Mouse (Mus musculus) small intestine, adult 2 months (tissue): ENCODE measurements at regions not wholly inside any gene's neighbourhood (a gene's known extent, or its start where the extent isn't known, plus 50 kb on each side); places are given as distances from the start of the nearest gene placed in this dataset.

Experiments
- H3K27ac ChIP-seq: fragments of 200-500 bp; 2 replicates; pipeline ENCODE4 v1.5.1; 2012; ENCODE audit warnings: low read depth, low read length, control low read depth, inconsistent platforms; ENCODE audit not compliant: insufficient read depth
- H3K27me3 ChIP-seq: fragments of 200-500 bp; 2 replicates; pipeline ENCODE4 v1.6.1; 2012; ENCODE audit warnings: mild to moderate bottlenecking, moderate library complexity, low read length, inconsistent platforms; ENCODE audit not compliant: control insufficient read depth, insufficient read depth
- H3K36me3 ChIP-seq: fragments of 200-500 bp; 2 replicates; pipeline ENCODE4 v1.6.1; 2012; ENCODE audit warnings: mild to moderate bottlenecking, low read length, control low read depth, inconsistent platforms; ENCODE audit not compliant: control insufficient read depth, insufficient read depth
- H3K4me1 ChIP-seq: fragments of 200-500 bp; 2 replicates; pipeline ENCODE4 v1.6.1; 2012; ENCODE audit warnings: low read length, inconsistent platforms, mixed read lengths; ENCODE audit not compliant: control insufficient read depth, insufficient read depth, insufficient read length
- H3K4me3 ChIP-seq: fragments of 200-500 bp; 2 replicates; pipeline ENCODE4 v1.5.1; 2012; ENCODE audit warnings: low read depth, mild to moderate bottlenecking, control low read depth, inconsistent platforms, low read length, moderate library complexity
- CTCF ChIP-seq: fragments of 200-500 bp; IDR thresholded peaks from 2 replicates; pipeline ENCODE4 v1.5.1; 2012; ENCODE audit warnings: low read depth, mild to moderate bottlenecking, control low read depth, inconsistent platforms, low read length, moderate library complexity, mixed read lengths; ENCODE audit not compliant: insufficient replicate concordance, insufficient read length; ENCODE audit errors: extremely low read depth
- POLR2A ChIP-seq: fragments of 200-500 bp; IDR thresholded peaks from 2 replicates; pipeline ENCODE4 v1.6.1; 2012; ENCODE audit warnings: low read depth, mild to moderate bottlenecking, control low read depth, inconsistent platforms, low read length, moderate library complexity
- WGBS: fragments of 180-500 bp; shearing (Covaris S2); methylation state at CpG from one replicate; pipeline ENCODE4 v1.1.7; 2018; 5-methylcytosine and 5-hydroxymethylcytosine counted together

DNA sequence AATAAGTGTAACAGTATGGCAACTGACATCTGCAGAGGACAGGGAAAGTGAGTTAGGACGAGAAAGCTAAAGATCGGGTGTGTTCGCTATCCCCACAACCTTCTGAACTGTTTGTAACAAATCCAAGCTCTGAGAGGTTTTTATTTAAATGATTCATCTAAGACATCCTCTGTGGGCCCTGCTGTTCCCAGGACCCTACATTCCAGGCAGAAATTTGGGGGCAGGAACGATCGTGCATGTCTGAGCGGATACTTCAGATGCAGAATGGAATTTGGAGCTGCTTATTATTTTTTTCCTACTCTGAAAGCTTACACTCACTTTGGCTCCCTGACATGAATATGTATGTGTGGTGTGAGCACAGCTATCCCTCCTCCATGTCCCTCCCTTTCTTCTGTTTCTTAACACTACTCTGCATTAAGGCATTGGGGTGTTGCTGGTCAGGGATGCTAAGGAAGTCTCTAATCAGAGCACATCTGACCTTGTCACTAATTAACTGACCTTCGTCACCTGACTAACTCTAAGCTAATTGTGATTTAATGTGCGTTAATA, 281.0 kb downstream of the 1500009L16Rik start:
- Histone ChIP-seq H3K36me3 (no peaks in the 10 kb centered on the region), H3K27ac (no peak overlapping the region), H3K4me1 (no peaks in the 10 kb centered on the region), H3K4me3 (no peak overlapping the region), H3K27me3 (no peaks in the 10 kb centered on the region)
- TF ChIP-seq CTCF (no peak), POLR2A (no peak)
- WGBS = 79% methylated on average over 8 of the region's 8 CpGs

DNA sequence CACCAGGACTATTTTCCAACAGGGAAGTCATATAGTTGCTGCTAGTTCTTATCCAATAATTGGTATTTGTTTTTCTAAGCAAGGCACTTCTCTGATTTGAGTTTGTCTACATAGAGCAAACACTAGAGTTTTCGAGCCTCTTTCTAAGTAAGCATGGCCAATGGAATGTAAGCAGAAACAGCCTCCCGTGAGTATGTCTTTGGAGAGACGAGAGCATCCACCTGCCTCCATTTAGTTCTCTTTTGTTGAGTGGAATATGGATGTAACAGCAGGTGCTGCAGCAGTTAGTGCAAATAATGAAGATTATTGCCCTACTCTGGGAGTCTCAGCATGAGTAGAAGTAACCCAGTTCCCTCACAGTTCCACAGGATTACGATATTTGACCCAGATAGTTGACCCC, 286.3 kb downstream of the 1500009L16Rik start:
- Histone ChIP-seq H3K4me1 (no peaks in the 10 kb centered on the region), H3K27ac (no peak overlapping the region), H3K36me3 (no peaks in the 10 kb centered on the region), H3K4me3 (no peak overlapping the region), H3K27me3 (no peaks in the 10 kb centered on the region)
- TF ChIP-seq CTCF (no peak), POLR2A (no peak)
- WGBS = 68% methylated on average over 4 of the region's 4 CpGs

DNA sequence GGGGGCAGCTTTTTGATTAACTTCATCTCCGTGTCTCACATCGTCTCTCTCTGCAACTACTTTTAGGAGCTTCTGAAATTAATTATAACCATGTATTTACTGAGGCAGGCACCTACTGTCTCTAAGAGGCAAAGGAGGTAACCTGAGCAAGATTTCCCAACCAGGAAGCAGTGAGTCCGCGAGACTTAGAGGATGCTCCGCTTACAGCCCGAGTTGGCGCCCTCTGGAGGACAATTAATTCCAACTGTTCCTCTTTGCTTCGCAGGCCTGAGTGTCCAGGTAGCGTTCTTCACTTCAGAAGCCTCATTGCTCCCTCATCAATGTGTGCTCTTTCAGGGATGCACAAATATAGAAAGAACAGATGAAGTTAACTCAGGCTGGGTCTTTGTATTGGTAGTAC, 296.7 kb downstream of the 1500009L16Rik start:
- H3K27ac ChIP-seq = no peak overlapping the region
- no peak overlapping the region for H3K4me3 ChIP-seq
- TF ChIP-seq POLR2A = no peak
- TF ChIP-seq CTCF = peak; percentile 71
- H3K4me1 ChIP-seq = no peaks in the 10 kb centered on the region
- no peaks in the 10 kb centered on the region for H3K27me3 ChIP-seq
- 40% methylated on average over 9 of the region's 9 CpGs for WGBS
- no peaks in the 10 kb centered on the region for H3K36me3 ChIP-seq

DNA sequence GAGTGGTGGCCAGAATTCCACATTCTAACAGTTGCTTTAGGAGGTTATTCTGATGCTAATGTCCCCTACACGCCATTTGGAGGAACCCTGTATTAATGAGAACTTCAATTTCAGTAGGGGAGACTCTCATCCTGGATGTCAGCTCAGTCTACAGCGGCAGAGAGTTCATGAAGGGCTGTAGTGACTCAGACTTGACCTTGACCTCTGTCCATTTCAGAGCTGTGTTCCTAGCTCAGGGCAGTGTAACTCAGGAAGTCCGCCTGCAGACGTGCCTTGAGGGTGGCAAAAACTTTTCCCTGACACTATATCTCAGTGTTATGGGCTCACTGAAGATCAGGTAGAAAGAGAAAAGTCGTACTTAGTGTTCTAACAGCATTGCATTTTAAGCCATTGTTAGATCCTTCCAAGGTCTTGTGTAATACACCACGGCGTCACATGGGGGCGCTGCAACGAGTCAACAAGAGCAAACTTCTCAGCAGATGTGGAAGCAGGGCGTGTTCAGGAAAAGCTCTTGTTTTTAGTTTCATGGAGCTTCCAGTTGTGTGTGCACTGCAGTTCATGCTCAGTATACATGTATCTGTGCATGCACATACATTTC, 297.5 kb downstream of the 1500009L16Rik start:
- H3K27ac ChIP-seq = no peak overlapping the region
- H3K27me3 ChIP-seq = no peaks in the 10 kb centered on the region
- no peak overlapping the region for H3K4me3 ChIP-seq
- TF ChIP-seq CTCF (peak; percentile 44; the same call in 1 of the 2 replicates), POLR2A (no peak)
- no peaks in the 10 kb centered on the region for H3K4me1 ChIP-seq
- H3K36me3 ChIP-seq = no peaks in the 10 kb centered on the region
- 57% methylated on average over 10 of the region's 10 CpGs for WGBS

DNA sequence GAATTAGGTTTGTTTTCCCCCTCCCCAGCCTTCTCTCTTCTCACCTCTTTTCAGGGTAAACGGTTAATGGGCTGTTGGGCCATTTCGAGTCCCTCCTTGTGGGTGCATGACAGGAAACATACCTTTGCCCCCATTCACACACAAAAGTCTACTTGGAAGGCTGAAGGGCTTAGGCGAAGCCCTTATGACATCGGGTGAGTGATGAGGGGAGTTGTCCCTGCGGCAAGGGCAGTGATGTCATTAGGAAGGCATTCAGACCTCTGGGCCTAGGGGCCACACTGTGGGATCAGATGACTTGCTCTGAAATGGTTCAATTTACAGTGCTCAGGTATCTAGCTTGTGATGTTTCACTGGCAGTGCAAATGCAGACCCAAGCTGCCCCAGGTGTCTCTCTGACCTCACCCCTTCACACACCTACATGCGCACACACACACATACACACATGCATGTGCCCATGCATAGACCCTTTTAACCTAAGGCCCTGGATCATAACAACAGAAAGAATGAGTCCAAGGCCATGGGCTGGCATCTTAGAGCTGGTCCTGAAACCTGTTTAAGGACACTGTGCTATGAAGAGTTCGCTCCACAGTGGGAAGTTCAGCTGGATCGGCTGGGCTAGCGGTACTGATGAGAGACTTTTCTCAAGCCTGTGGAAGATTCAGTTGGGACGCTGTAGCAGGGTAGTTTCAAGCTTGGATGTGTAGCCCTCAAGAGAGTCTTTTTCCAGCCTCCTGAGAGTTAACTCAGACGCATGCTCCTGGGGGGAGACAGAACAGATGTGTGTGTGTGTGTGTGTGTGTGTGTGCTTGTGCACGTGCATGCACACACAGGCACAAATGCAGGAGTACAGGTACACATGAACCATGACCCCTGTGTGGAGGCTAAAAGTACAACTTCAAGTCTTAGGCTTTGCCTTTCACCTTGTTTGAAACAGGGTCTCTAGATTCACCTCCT, 298.8 kb downstream of the 1500009L16Rik start:
- Histone ChIP-seq H3K36me3 (no peaks in the 10 kb centered on the region), H3K4me3 (no peak overlapping the region), H3K27me3 (no peaks in the 10 kb centered on the region), H3K27ac (no peak overlapping the region), H3K4me1 (no peaks in the 10 kb centered on the region)
- TF ChIP-seq POLR2A (no peak), CTCF (no peak)
- WGBS = 83% methylated on average over 12 of the region's 12 CpGs

DNA sequence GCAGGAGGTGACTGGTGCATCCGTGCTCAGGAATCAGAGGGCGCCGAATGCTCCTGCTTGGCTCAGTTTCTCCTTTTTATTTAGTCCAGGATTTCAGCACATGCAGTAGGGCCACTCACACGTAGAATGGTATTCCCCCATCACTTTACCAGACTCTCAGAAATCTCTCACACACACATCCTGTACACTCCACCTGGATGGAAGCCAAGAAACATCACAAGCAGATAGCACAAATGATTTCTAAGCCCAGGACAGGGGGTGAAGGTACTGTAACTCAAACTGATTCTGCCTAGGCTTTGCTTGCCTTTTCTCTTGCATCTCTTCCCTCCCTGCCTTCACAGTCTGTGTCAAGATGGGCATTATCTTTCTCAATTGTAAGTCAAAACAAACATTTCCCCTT, 301.6 kb downstream of the 1500009L16Rik start:
- Histone ChIP-seq H3K36me3 (no peaks in the 10 kb centered on the region), H3K4me3 (no peak overlapping the region), H3K27ac (no peak overlapping the region), H3K27me3 (no peaks in the 10 kb centered on the region), H3K4me1 (no peaks in the 10 kb centered on the region)
- WGBS = 59% methylated on average over 4 of the region's 4 CpGs
- TF ChIP-seq CTCF (no peak), POLR2A (no peak)

DNA sequence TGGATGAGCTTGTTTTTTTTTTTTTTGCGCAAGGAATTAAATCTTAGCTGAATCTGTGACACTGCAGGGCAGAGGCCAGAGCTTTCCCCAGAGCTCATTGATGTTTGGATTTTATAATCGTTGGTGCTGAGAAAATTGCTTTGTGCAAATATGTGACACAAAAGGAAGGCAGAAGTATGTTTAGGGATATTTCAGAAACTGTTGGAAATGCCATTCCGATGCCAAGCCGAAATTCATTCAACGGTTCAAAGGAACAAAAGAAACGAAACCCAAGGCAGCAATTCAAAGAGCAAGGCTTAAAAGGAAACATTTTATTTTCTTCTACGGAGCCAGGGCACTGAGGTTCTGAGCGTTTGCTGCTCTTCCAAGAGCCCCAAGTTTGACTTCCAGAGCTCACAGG, 302.2 kb downstream of the 1500009L16Rik start:
- 65% methylated on average over 8 of the region's 8 CpGs for WGBS
- Histone ChIP-seq H3K4me1 (no peaks in the 10 kb centered on the region), H3K27ac (no peak overlapping the region), H3K36me3 (no peaks in the 10 kb centered on the region), H3K27me3 (no peaks in the 10 kb centered on the region), H3K4me3 (no peak overlapping the region)
- TF ChIP-seq POLR2A (no peak), CTCF (no peak)
